Mouse (Mus musculus): Measurements from ENCODE around the gene Ccnd3. TPM values are rescaled to one million over a fixed set of nuclear protein-coding genes. Genes with fewer than 3 reads are reported as not detected.

Ccnd3 gene
- polyA plus RNA-seq, 1 experiment from 2014 or later = 59.8 TPM

DNA sequence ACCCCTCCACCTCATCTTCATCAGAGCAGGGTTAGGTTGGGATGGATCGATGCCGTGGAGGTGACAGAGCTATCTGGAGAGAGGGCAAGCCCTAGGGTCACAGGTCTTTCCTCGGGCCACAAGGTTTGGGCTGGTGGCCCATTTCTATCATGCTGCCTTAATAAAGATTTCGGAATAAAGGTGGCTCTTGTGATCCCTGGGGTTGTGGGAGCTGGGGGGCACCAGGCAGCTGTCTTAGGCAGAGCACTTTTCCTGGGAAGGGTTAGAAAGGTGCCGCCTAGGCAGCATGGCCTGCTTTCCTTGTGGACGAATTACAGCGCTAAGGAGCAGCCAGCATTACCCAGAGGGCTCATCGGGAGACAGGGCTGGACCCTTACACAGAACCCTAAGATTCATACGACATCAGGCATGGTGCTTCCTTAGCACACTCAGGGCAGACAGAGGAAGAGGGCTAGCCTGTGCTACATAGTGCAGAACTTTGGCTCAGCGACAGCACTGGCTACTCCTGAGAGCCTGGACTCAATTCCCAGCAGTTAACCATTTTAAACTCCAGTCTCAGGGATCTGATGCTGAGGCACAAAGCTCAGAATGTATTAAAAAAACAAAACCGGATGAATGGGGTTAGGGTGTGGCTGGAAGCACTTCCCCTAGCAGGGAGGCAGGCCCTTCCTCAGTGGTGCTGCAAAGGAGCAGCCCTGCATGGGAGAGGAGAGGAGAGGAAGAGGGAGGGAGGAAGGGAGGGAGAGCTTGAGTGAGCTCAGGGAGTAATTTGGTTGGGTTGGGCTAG is 94.9 kb downstream of the Ccnd3 start:
- Histone ChIP-seq H3K36me3 (peaks cover 44% of the 10 kb centered on the region), H3K4me3 (no peak overlapping the region), H3K4me2 (replicated peaks) (no peak overlapping the region), H3K27me3 (no peaks in the 10 kb centered on the region), H3K27ac (replicated peaks) (no peak overlapping the region), H3K9me3 (no peaks in the 10 kb centered on the region), H3K4me1 (peaks cover 28% of the 10 kb centered on the region), H3K9ac (replicated peaks) (no peak overlapping the region)
- WGBS = 89% methylated on average over 11 of the region's 11 CpGs
- no peak for ATAC-seq (replicated peaks)

DNA sequence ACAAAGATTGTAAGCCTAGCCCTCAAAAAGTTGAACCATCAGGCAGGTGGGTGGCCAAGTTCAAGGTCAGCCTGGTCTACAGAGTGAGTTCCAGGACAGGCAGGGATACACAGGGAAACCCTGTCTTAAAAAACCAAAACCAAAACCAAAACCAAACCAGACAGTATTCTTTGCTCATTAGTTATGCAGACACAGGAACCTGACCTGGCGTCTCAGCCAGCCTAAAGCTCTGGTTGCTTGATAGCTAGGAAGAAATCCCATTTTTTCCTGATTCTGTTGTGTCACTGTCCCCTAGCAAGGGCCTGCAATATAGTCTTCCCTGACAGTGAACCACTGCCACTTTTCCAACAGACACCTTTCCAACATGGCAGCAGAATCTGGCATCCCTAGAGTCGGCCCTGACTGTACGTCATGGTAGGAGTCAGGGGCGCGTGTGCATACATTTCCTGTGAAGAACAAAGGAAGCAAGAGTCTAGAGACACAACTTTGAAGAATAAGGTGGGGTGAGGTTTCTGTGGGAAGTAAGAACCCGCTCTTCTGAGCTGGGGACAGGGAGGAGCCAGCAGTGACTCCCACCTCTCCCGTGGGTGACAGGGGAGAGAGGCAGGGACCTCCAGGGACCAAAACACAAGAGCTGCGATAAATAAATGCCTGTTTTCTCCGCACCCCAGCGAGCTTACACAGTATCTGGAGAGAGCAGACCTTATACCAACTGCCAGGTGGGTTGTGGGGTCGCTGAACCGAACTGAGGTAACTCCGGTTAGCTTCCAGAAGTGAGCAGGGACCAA is 95.9 kb downstream of the Ccnd3 start:
- WGBS = 86% methylated on average over 13 of the region's 13 CpGs
- Histone ChIP-seq H3K27ac (replicated peaks) (no peak overlapping the region), H3K4me1 (peaks cover 17% of the 10 kb centered on the region), H3K36me3 (peaks cover 55% of the 10 kb centered on the region), H3K9me3 (no peaks in the 10 kb centered on the region), H3K9ac (replicated peaks) (no peak overlapping the region), H3K27me3 (no peaks in the 10 kb centered on the region), H3K4me3 (no peak overlapping the region), H3K4me2 (replicated peaks) (no peak overlapping the region)
- no peak for ATAC-seq (replicated peaks)

DNA sequence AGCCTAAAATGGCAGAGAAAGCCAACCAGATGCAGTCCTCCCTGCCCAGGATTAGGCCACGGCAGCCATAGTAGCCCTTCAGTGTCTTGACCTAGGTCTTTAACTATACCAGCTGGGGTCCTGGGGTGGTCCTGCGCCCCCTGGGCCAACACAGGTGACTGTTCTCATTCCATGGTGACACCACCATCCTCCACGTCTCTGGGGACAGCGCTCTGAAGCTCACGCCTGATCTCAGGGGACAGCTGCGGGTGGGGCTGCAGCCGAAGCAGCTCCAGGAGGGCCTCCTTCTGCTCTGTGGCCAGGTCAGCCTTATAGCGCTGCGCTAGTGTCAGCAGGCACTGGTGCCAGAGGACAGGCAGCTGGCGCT is 96.5 kb downstream of the Ccnd3 start:
- peaks cover 11% of the 10 kb centered on the region for H3K4me1 ChIP-seq
- H3K9ac ChIP-seq (replicated peaks) = no peak overlapping the region
- WGBS = 92% methylated on average over 10 of the region's 10 CpGs
- no peak overlapping the region for H3K27ac ChIP-seq (replicated peaks)
- H3K36me3 ChIP-seq = peaks cover 60% of the 10 kb centered on the region
- H3K4me2 ChIP-seq (replicated peaks) = no peak overlapping the region
- H3K9me3 ChIP-seq = no peaks in the 10 kb centered on the region
- H3K4me3 ChIP-seq = no peak overlapping the region
- no peak for ATAC-seq (replicated peaks)
- no peaks in the 10 kb centered on the region for H3K27me3 ChIP-seq

DNA sequence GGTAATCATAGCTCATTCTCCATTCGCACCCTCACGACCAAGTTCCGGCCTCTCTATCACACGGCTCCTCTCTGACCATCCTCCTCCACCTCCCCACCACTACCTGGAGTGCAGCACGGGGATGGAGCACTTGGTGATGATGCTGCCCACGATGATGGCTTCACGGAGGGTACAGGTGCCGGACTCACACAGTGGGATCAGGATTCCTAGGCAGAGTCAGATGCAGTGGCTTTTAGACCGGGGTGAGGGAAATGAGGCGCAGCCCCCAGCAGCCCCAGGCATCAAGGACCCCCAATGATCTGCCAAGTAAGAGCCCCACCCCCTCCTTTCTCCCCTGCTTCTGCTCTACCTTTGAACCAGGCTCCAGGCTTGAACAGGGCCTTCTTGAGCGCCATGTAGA is 97.4 kb downstream of the Ccnd3 start:
- ATAC-seq (replicated peaks) = no peak
- H3K4me2 ChIP-seq (replicated peaks) = no peak overlapping the region
- H3K4me1 ChIP-seq = peaks cover 7% of the 10 kb centered on the region
- no peak overlapping the region for H3K4me3 ChIP-seq
- H3K27ac ChIP-seq (replicated peaks) = no peak overlapping the region
- no peak overlapping the region for H3K9ac ChIP-seq (replicated peaks)
- WGBS = 94% methylated on average over 11 of the region's 11 CpGs
- H3K36me3 ChIP-seq = peaks cover 60% of the 10 kb centered on the region
- no peaks in the 10 kb centered on the region for H3K27me3 ChIP-seq
- no peaks in the 10 kb centered on the region for H3K9me3 ChIP-seq

DNA sequence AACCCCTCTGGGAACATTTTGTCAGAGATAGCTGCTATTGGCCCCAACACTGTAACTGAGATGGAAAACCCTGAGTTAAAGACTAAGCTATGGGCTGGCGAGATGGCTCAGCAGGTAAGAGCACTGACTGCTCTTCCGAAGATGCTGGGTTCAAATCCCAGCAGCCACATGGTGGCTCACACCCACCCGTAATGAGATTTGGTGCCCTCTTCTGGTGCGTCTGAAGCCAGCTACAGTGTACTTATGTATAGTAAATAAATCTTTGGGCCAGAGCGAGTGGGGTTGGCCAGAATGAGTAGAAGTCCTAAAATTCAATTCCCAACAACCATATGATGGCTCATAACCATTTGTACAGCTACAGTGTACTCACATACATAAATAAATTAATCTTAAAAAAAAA is 101.4 kb downstream of the Ccnd3 start:
- Histone ChIP-seq H3K4me2 (replicated peaks) (no peak overlapping the region), H3K4me1 (peaks cover 16% of the 10 kb centered on the region), H3K4me3 (no peak overlapping the region), H3K9ac (replicated peaks) (no peak overlapping the region), H3K27me3 (no peaks in the 10 kb centered on the region), H3K9me3 (no peaks in the 10 kb centered on the region), H3K36me3 (peaks cover 45% of the 10 kb centered on the region), H3K27ac (replicated peaks) (no peak overlapping the region)
- 79% methylated on average over 5 of the region's 5 CpGs for WGBS
- ATAC-seq (replicated peaks) = no peak

DNA sequence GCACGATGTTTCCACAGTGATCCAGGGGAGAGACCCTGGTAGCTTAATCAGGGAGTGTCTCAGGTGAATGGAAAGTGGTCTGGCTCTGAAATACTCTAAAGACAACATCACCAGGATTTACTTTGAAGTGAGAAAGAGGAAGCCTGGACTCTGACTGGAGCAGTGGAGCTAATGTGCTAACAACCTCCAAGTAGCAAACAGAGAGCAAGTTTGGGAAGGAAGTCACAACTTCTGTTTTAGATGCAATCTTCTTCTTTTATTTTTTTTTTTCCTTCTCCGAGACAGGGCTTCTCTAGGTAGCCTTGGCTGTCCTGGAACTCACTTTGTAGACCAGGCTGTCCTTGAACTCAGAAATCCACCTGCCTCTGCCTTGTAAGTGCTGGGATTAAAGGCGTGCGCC is 104.3 kb downstream of the Ccnd3 start:
- Histone ChIP-seq H3K4me2 (replicated peaks) (no peak overlapping the region), H3K9ac (replicated peaks) (no peak overlapping the region), H3K9me3 (no peaks in the 10 kb centered on the region), H3K27me3 (no peaks in the 10 kb centered on the region), H3K36me3 (peaks cover 23% of the 10 kb centered on the region), H3K4me1 (peaks cover 28% of the 10 kb centered on the region), H3K27ac (replicated peaks) (no peak overlapping the region), H3K4me3 (no peak overlapping the region)
- WGBS = 96% methylated on average over 4 of the region's 4 CpGs
- no peak for ATAC-seq (replicated peaks)

DNA sequence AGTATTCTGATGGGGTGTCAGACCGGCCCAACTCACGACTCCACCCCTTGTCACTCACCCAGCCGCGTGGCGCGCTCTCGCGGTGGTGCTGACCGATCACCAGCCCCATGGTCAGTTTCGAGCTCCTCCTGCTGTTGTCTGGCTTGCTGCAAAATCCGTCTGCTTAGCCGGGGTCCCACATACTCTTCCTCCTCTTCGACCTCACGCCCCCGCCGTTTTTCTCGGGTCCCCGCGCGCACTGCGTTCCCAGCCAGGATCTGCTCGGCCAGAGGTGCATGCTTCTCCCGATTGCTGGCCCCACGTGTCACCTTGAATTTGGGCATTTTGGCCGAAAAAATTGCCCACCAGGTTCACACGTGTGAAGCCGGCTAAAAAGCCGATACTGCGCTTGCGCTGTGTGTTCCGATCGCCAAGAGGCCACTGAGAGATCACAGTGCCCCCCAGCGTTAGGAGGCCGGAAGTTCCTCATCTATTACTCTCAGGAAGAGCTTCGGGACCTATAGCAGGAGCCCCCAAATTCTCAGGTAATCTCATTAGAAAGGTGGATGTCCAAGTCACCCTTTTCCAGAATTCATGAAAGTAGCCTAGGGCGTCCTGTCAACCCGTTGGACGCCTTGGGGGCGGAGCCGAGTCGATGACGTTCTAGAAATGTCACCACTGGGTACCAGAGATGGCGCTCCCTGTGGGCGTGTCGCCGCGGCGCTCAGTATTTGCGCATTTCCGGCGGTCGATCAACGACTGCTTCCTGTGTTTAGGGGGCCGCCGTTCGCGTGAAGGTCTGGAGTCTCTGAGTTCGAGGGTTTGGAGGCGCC is 106.2 kb downstream of the Ccnd3 start, which contains the start of the genes Bysl, Med20 and Gm20517:
Bysl (minus strand) TSS at position 644 of the 812 bp plus-strand sequence.
Med20 (plus strand) TSS at position 734 of the 812 bp plus-strand sequence.
Gm20517 (plus strand) TSS at position 741 of the 812 bp plus-strand sequence.
- peak within 1 kb of the TSS; percentile 61 for H3K9ac ChIP-seq (replicated peaks)
- H3K36me3 ChIP-seq = peaks cover 19% of the 10 kb centered on the region
- WGBS = under 1% methylated on average over 59 of the region's 59 CpGs

DNA sequence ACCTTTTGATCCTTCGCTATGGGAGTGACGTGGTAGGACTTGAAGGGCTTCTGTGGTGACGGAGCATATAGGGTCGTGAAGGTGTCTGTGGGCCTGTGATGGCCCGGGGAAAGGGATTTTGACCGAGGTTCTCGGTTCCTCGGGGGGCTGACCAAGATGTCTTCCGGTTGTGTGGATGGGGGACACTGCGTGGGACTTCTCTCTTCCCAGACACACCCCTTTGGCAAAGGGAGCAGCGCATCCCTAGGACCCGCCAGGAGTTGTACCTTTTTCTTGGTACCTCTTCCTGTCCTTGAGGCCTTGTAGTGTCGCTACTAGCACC is 106.8 kb downstream of the Ccnd3 start:
- under 1% methylated on average over 13 of the region's 13 CpGs for WGBS
- no peak overlapping the region for H3K27ac ChIP-seq (replicated peaks)
- no peak for ATAC-seq (replicated peaks)

More for the DNA sequence above, 106.2 kb downstream of the Ccnd3 start, which contains the start of the genes Bysl, Med20 and Gm20517:
- no peaks in the 10 kb centered on the region for H3K27me3 ChIP-seq
- peak within 1 kb of the TSS; percentile 76 for H3K27ac ChIP-seq (replicated peaks)
- peak; percentile 97 for ATAC-seq (replicated peaks)
- peak within 1 kb of the TSS; percentile 59 for H3K4me3 ChIP-seq
- peaks cover 28% of the 10 kb centered on the region for H3K4me1 ChIP-seq
- peak within 1 kb of the TSS; percentile 87 for H3K4me2 ChIP-seq (replicated peaks)
- H3K9me3 ChIP-seq = no peaks in the 10 kb centered on the region

DNA sequence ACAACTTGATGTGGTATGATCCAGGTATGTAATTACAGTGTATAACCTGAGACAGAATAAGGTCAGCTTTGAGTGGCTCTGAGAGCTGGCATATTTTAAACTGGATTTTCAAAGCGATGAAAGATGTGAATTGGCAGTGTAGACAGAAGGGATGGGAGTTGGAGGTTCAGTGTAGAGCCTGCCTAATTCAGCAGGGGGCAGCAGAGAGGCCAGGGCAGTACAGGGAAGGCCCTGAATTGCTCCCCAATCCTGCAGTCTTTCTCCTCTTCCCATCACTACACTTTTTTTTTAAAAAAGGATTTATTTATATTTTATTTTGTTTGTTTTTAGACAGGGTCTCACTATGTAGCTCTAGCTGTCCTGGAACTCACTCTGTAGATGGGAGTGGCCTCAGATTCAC is 109.2 kb downstream of the Ccnd3 start:
- H3K4me1 ChIP-seq = peaks cover 25% of the 10 kb centered on the region
- 92% methylated on average over 1 of the region's 1 CpGs for WGBS
- peaks cover 36% of the 10 kb centered on the region for H3K36me3 ChIP-seq
- H3K9ac ChIP-seq (replicated peaks) = no peak overlapping the region
- H3K4me3 ChIP-seq = no peak overlapping the region
- H3K4me2 ChIP-seq (replicated peaks) = no peak overlapping the region
- no peak overlapping the region for H3K27ac ChIP-seq (replicated peaks)
- no peaks in the 10 kb centered on the region for H3K27me3 ChIP-seq
- no peak for ATAC-seq (replicated peaks)
- H3K9me3 ChIP-seq = no peaks in the 10 kb centered on the region

More for the DNA sequence above, 106.8 kb downstream of the Ccnd3 start:
- peak overlapping the region; percentile 87 for H3K4me2 ChIP-seq (replicated peaks)
- peaks cover 19% of the 10 kb centered on the region for H3K36me3 ChIP-seq
- no peaks in the 10 kb centered on the region for H3K27me3 ChIP-seq
- H3K4me1 ChIP-seq = peaks cover 28% of the 10 kb centered on the region
- H3K9me3 ChIP-seq = no peaks in the 10 kb centered on the region
- peak overlapping the region; percentile 59 for H3K4me3 ChIP-seq
- H3K9ac ChIP-seq (replicated peaks) = peak overlapping the region; percentile 57

DNA sequence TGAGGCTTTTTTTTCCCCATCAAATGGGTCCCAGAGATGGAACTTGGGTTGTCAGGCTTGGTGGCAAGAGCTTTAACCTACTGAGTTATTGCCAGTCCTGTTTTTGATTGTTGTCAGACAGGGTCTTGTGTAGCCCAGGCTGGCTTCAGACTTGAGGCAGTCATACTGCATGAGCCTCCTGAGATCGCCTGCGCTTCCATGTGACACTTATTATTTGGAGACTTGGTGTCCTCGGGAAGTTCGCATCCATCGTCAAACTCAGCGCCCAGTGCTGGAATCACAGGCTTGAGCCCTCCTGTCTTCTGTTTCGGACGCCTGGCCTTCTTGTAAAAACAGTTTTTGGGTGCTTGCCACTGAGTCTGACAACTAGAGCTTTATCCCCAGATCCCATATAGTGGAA is 111.3 kb downstream of the Ccnd3 start:
- Histone ChIP-seq H3K4me3 (no peak overlapping the region), H3K4me2 (replicated peaks) (no peak overlapping the region), H3K9me3 (no peaks in the 10 kb centered on the region), H3K27me3 (no peaks in the 10 kb centered on the region), H3K9ac (replicated peaks) (no peak overlapping the region), H3K36me3 (peaks cover 41% of the 10 kb centered on the region), H3K27ac (replicated peaks) (no peak overlapping the region), H3K4me1 (peaks cover 12% of the 10 kb centered on the region)
- no peak for ATAC-seq (replicated peaks)
- 97% methylated on average over 8 of the region's 8 CpGs for WGBS

DNA sequence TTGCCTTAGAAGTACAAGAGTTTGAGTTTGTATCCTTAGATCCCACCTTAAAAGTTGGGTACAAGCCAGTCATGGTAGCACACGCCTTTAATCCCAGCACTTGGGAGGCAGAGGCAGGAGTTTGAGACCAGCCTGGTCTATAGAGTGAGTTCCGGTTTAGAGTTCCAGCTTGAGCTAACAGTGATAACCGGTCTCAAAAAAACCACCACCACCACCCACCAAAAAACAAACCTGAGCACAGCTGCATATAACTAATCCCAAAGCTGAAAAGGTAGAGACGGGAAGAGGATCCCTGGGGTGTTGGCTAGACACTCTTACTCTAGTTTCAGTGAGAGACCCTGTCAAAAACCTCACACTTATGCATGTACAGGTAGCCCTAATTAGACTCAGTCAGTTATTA is 111.8 kb downstream of the Ccnd3 start:
- H3K27ac ChIP-seq (replicated peaks) = no peak overlapping the region
- H3K9ac ChIP-seq (replicated peaks) = no peak overlapping the region
- no peak overlapping the region for H3K4me2 ChIP-seq (replicated peaks)
- WGBS = 85% methylated on average over 4 of the region's 4 CpGs
- peaks cover 43% of the 10 kb centered on the region for H3K36me3 ChIP-seq
- peaks cover 12% of the 10 kb centered on the region for H3K4me1 ChIP-seq
- H3K4me3 ChIP-seq = no peak overlapping the region
- no peak for ATAC-seq (replicated peaks)
- H3K27me3 ChIP-seq = no peaks in the 10 kb centered on the region
- no peaks in the 10 kb centered on the region for H3K9me3 ChIP-seq
